Mouse (Mus musculus): Measurements from ENCODE around the gene Car4.

Gene Car4

GRCm38 (mm10) chr11:84958271-84958630 lies 665 bp downstream of the Car4 start:
- DNase-seq (ENCODE audit: low read depth, low spot score) = no peak

GRCm38 (mm10) chr11:84959181-84959580 lies 1.6 kb downstream of the Car4 start:
- no peak for DNase-seq (ENCODE audit: low read depth, low spot score)

- no peak for DNase-seq (ENCODE audit: low read depth, low spot score)
Measured at GRCm38 (mm10) chr11:84959701-84960181, 2.2 kb downstream of the Car4 start.

- DNase-seq (ENCODE audit: low read depth, low spot score) = no peak
Measured at GRCm38 (mm10) chr11:84960291-84960690, 2.7 kb downstream of the Car4 start.

- no peak for DNase-seq (ENCODE audit: low read depth, low spot score)
Measured at GRCm38 (mm10) chr11:84960780-84961179, 3.2 kb downstream of the Car4 start.

- no peak for DNase-seq (ENCODE audit: low read depth, low spot score)
Measured at GRCm38 (mm10) chr11:84961571-84961970, 4.0 kb downstream of the Car4 start.

GRCm38 (mm10) chr11:84962536-84962935 lies 5.0 kb downstream of the Car4 start:
- DNase-seq (ENCODE audit: low read depth, low spot score) = no peak

- DNase-seq (ENCODE audit: low read depth, low spot score) = no peak
Measured at GRCm38 (mm10) chr11:84963556-84963955, 6.0 kb downstream of the Car4 start.

GRCm38 (mm10) chr11:84966696-84967095 lies 9.1 kb downstream of the Car4 start:
- no peak for DNase-seq (ENCODE audit: low read depth, low spot score)

GRCm38 (mm10) chr11:84967113-84967512 lies 9.5 kb downstream of the Car4 start:
- DNase-seq (ENCODE audit: low read depth, low spot score) = no peak

- DNase-seq (ENCODE audit: low read depth, low spot score) = no peak
Measured at GRCm38 (mm10) chr11:84968309-84968708, 10.7 kb downstream of the Car4 start.

GRCm38 (mm10) chr11:84968775-84969174 lies 11.2 kb downstream of the Car4 start:
- DNase-seq (ENCODE audit: low read depth, low spot score) = no peak

- DNase-seq (ENCODE audit: low read depth, low spot score) = no peak
Measured at GRCm38 (mm10) chr11:84972067-84972466, 14.5 kb downstream of the Car4 start.

GRCm38 (mm10) chr11:84973661-84974060 lies 16.1 kb downstream of the Car4 start:
- DNase-seq (ENCODE audit: low read depth, low spot score) = no peak

- no peak for DNase-seq (ENCODE audit: low read depth, low spot score)
Measured at GRCm38 (mm10) chr11:84974582-84974981, 17.0 kb downstream of the Car4 start.

GRCm38 (mm10) chr11:84976706-84977105 lies 19.1 kb downstream of the Car4 start:
- no peak for DNase-seq (ENCODE audit: low read depth, low spot score)

GRCm38 (mm10) chr11:84977385-84977952 lies 19.9 kb downstream of the Car4 start:
- DNase-seq (ENCODE audit: low read depth, low spot score) = no peak

- DNase-seq (ENCODE audit: low read depth, low spot score) = no peak
Measured at GRCm38 (mm10) chr11:84978113-84978512, 20.5 kb downstream of the Car4 start.

- no peak for DNase-seq (ENCODE audit: low read depth, low spot score)
Measured at GRCm38 (mm10) chr11:84979351-84979750, 21.8 kb downstream of the Car4 start.

GRCm38 (mm10) chr11:84980697-84981096 lies 23.1 kb downstream of the Car4 start:
- DNase-seq (ENCODE audit: low read depth, low spot score) = no peak

- DNase-seq (ENCODE audit: low read depth, low spot score) = no peak
Measured at GRCm38 (mm10) chr11:84985421-84985820, 27.8 kb downstream of the Car4 start.

GRCm38 (mm10) chr11:84988341-84988919 lies 30.8 kb downstream of the Car4 start:
- DNase-seq (ENCODE audit: low read depth, low spot score) = peak; percentile 54

GRCm38 (mm10) chr11:84992996-84993395 lies 35.4 kb downstream of the Car4 start:
- DNase-seq (ENCODE audit: low read depth, low spot score) = no peak

GRCm38 (mm10) chr11:84995241-84995640 lies 37.7 kb downstream of the Car4 start:
- DNase-seq (ENCODE audit: low read depth, low spot score) = no peak
